Mouse (Mus musculus) kidney, adult 2 months (tissue): ENCODE measurements around the gene Gm28635. TPM values are rescaled to one million over a fixed set of nuclear protein-coding genes. Genes with fewer than 3 reads are reported as not detected.
A peak's percentile ranks its signal among the peaks of the same experiment; 100 is the strongest.

Experiments used
- DNase-seq: peaks from one replicate; pipeline ENCODE4 v3.0.0; 2021
- H3K27ac ChIP-seq: fragments of 200-500 bp; 2 replicates; pipeline ENCODE4 v1.5.1; 2012; ENCODE audit warnings: low read depth, low read length, control low read depth, inconsistent platforms; ENCODE audit not compliant: insufficient read depth
- H3K27me3 ChIP-seq: fragments of 200-500 bp; replicated peaks from 2 replicates; pipeline ENCODE4 v1.6.1; 2012; ENCODE audit warnings: mild to moderate bottlenecking, moderate library complexity, low read length, inconsistent platforms; ENCODE audit not compliant: control insufficient read depth, insufficient read depth
- H3K36me3 ChIP-seq: fragments of 200-500 bp; 2 replicates; pipeline ENCODE4 v1.6.1; 2012; ENCODE audit warnings: mild to moderate bottlenecking, moderate library complexity, low read length, inconsistent platforms; ENCODE audit not compliant: control insufficient read depth, insufficient read depth
- H3K4me1 ChIP-seq: fragments of 200-500 bp; 2 replicates; pipeline ENCODE4 v1.6.1; 2011; ENCODE audit warnings: low read length; ENCODE audit not compliant: control insufficient read depth, insufficient read depth
- H3K4me3 ChIP-seq: fragments of 200-500 bp; 2 replicates; pipeline ENCODE4 v1.5.1; 2011; ENCODE audit warnings: mild to moderate bottlenecking, low read depth, low read length, control low read depth; ENCODE audit not compliant: insufficient read depth
- CTCF ChIP-seq: fragments of 200-500 bp; conservative IDR thresholded peaks from 2 replicates; pipeline ENCODE4 v1.5.1; 2011; ENCODE audit warnings: low read depth, mild to moderate bottlenecking, control low read depth, low read length, moderate library complexity, mixed read lengths; ENCODE audit not compliant: insufficient read depth, insufficient read length
- POLR2A ChIP-seq: fragments of 200-500 bp; IDR thresholded peaks from one replicate; pipeline ENCODE4 v1.6.1; 2011; ENCODE audit warnings: low read depth, low read length, control low read depth
- WGBS: fragments of 180-500 bp; shearing (Covaris S2); methylation state at CpG from one replicate; pipeline ENCODE4 v1.1.7; 2018; 5-methylcytosine and 5-hydroxymethylcytosine counted together
- polyA plus RNA-seq: library from polyadenylated mRNA; depleted of rRNA; stranded (reverse); fragments of >200 nt; gene quantifications from 2 replicates; pipeline ENCODE4 v1.2.3, GENCODE M21; 2012

Gm28635 gene
- polyA plus RNA-seq, 1 experiment, result not detected

DNA sequence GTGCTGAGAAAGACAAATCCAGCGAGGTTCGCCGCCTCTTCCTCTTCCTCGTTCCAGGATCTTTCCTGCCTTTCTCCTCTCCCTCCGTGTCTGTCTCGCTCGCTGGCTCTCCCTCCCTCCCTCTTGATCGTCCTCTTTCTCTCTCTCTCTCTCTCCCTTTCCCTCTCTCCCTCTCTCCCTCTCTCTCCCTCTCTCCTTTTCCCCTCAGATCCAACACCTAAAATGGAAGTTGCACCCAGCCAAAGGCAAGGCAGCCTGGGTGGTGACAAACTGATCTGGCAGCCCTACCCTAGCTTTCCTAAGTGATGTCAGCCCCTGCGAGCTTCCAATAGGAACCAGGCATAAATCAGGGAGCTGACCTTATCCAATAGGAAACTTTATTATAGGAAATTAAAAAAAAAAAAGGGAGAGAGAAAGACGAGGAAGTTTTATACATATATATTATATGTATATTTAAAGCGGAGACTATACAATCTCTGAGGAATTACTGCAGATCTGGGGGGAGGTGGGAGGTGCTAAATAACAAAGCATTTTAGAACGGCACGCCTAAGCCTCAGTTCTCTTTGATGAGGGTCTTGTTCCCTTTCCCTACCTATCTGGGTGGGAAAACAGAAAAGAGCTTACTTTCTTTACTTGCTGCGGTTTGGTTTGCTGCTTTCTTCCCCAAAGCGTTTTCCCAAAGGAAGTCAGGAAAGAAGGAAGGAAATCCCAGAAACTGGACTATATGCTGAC, 27.2 kb downstream of the Gm28635 start, which contains the start of gene Ctnnd1:
Gene Ctnnd1, minus strand, starts transcription at position 302 of the 732 bp plus-strand sequence.
- Histone ChIP-seq H3K27ac (peak within 1 kb of the TSS; percentile 100), H3K36me3 (no peaks in the 10 kb centered on the region), H3K4me1 (peaks cover 10% of the 10 kb centered on the region; the same call in 1 of the 2 replicates), H3K27me3 (no peaks in the 10 kb centered on the region), H3K4me3 (peak within 1 kb of the TSS; percentile 100)
- TF ChIP-seq POLR2A (peak; percentile 63), CTCF (no peak)
- 1% methylated on average over 15 of the region's 15 CpGs for whole genome bisulfite sequencing
- peak; percentile 95 for DNase-seq

DNA sequence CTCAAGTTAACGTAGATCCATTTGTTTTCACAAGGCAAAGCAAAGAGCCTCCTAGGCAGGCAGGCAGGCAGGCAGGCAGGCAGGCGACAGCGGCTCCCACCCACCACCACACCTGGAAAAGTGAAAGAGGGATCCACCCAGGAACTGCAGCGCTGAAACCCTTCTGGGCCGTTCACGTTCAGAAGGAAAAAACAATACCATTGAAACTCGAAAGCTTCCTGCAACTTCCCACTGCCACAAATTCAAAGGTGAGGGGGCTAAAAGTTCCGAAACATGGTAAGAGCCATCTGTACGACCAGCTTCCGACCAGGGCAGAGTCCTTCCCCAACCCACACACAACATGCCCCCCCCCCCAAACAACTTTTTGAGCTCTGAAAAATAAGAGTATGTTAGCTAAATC, 28.2 kb downstream of the Gm28635 start:
- Histone ChIP-seq H3K4me3 (peak overlapping the region; percentile 100), H3K27ac (peak overlapping the region; percentile 82), H3K27me3 (no peaks in the 10 kb centered on the region), H3K4me1 (peaks cover 10% of the 10 kb centered on the region; the same call in 1 of the 2 replicates), H3K36me3 (no peaks in the 10 kb centered on the region)
- no peak for TF ChIP-seq POLR2A
- no peak for TF ChIP-seq CTCF
- WGBS, result 0% methylated on average over 10 of the region's 10 CpGs
- DNase-seq, result peak; percentile 38

DNA sequence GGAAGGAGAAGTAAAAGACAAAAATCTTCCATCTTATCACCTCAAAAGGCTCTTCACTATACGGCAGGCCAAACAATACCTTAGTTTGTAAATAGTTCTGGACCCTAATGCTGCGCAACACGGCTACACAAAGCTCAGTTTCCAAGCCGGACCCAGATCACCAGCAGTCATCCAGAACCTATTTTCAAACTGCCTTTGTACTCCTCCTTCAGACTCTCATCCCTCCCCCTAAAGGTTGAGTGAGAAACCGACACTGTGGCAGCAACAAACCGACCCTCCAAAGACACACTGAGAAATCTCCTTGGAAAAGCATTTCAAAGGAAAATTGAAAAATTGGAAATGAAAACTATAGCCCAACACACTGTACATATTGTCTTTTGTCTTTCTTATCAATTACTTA, 29.5 kb downstream of the Gm28635 start:
- 8% methylated on average over 6 of the region's 6 CpGs for WGBS
- TF ChIP-seq POLR2A, result no peak
- TF ChIP-seq CTCF, result 0 out of 2 replicates have a peak, but pooled peaks have one; percentile 5
- H3K4me1 ChIP-seq, result peaks cover 16% of the 10 kb centered on the region; the same call in 1 of the 2 replicates
- H3K36me3 ChIP-seq, result no peaks in the 10 kb centered on the region
- no peaks in the 10 kb centered on the region for H3K27me3 ChIP-seq
- H3K27ac ChIP-seq, result no peak overlapping the region
- H3K4me3 ChIP-seq, result peak overlapping the region; percentile 48
- DNase-seq, result no peak

DNA sequence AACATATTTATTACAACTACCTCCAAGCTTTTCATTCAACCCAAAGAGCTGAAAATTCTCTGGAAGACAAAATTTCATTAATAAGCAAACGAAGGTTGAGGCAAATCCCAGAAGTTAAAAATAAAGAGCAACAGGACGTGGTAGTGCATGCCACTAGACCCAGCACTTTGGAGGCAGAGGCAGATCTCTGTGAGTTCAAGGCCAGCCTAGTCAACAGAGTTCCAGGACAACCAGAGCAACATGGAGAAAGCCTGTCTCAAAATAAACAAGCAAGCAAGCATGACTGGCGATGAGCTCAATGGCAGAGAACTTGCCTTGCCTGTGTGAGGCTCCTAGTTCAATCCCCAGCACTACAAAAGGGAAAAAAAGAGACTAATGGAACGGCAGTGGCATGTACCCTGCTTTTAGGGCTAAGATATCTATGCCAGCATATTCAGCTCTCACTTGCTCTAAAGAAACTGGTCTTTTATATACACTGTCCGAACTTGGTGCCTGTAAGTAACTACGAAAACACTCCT, 30.7 kb downstream of the Gm28635 start:
- TF ChIP-seq CTCF (no peak), POLR2A (no peak)
- Histone ChIP-seq H3K27me3 (no peaks in the 10 kb centered on the region), H3K4me1 (peaks cover 19% of the 10 kb centered on the region; the same call in 1 of the 2 replicates), H3K36me3 (no peaks in the 10 kb centered on the region), H3K27ac (no peak overlapping the region), H3K4me3 (no peak overlapping the region)
- no peak for DNase-seq
- 74% methylated on average over 6 of the region's 6 CpGs for WGBS

- no peak for TF ChIP-seq POLR2A
- no peak overlapping the region; the same call in 1 of the 2 replicates for H3K27ac ChIP-seq
- 15% methylated on average over 1 of the region's 1 CpGs for WGBS
- no peaks in the 10 kb centered on the region for H3K27me3 ChIP-seq
- no peak for DNase-seq
- no peak overlapping the region for H3K4me3 ChIP-seq
- H3K36me3 ChIP-seq, result no peaks in the 10 kb centered on the region
- peaks cover 27% of the 10 kb centered on the region for H3K4me1 ChIP-seq
Observed at GRCm38 (mm10) chr2:84646138-84646537, 31.7 kb downstream of the Gm28635 start.

GRCm38 (mm10) chr2:84640833-84641232, 37.0 kb downstream of the Gm28635 start:
- TF ChIP-seq CTCF (no peak), POLR2A (no peak)

GRCm38 (mm10) chr2:84638428-84639220, 39.2 kb downstream of the Gm28635 start:
- WGBS, result 13% methylated on average over 5 of the region's 5 CpGs
- TF ChIP-seq CTCF (no peak), POLR2A (no peak)
- no peaks in the 10 kb centered on the region for H3K36me3 ChIP-seq
- H3K27ac ChIP-seq, result peak overlapping the region; percentile 94
- H3K27me3 ChIP-seq, result no peaks in the 10 kb centered on the region
- peak; percentile 64 for DNase-seq
- H3K4me3 ChIP-seq, result no peak overlapping the region
- peaks cover 56% of the 10 kb centered on the region for H3K4me1 ChIP-seq

More at GRCm38 (mm10) chr2:84640833-84641232, 37.0 kb downstream of the Gm28635 start:
- no peaks in the 10 kb centered on the region for H3K27me3 ChIP-seq
- no peak overlapping the region for H3K4me3 ChIP-seq
- peaks cover 44% of the 10 kb centered on the region for H3K4me1 ChIP-seq
- H3K27ac ChIP-seq, result no peak overlapping the region
- DNase-seq, result no peak
- no peaks in the 10 kb centered on the region for H3K36me3 ChIP-seq
